Mouse (Mus musculus) ES-CJ7 (cell line): Measurements from ENCODE around the gene Oxct2a.
A peak's percentile ranks its signal among the peaks of the same experiment; 100 is the strongest.
"Not testable (repeated sequence)": the region's sequence is repeated elsewhere in the genome, so short reads cannot be mapped to it uniquely, and the experiment has no call there.

Experiments used
- DNase-seq: peaks from one replicate; pipeline ENCODE4 v3.0.0; 2011; ENCODE audit warnings: low read depth, low spot score

Gene Oxct2a

DNA sequence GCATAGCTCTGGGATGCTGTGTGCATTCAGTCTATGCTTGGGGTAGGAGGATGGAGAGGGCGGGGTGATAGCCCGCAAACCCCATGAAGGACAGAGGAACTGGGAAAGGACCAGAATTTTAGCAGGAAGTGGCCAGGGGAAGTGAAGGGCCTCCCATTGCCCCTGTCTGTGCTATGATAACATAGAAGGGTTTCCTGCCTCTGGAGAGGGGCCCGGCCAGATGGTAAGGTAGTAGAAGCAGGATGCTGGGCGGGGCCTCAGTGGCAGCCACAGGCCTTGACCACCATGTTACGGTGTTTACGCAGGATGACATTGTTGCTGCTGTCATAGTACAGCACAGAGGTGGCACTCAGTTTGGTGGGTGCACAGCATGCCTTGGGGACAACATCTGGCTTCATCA, 10.4 kb downstream of the Oxct2a start:
- DNase-seq: no peak

DNA sequence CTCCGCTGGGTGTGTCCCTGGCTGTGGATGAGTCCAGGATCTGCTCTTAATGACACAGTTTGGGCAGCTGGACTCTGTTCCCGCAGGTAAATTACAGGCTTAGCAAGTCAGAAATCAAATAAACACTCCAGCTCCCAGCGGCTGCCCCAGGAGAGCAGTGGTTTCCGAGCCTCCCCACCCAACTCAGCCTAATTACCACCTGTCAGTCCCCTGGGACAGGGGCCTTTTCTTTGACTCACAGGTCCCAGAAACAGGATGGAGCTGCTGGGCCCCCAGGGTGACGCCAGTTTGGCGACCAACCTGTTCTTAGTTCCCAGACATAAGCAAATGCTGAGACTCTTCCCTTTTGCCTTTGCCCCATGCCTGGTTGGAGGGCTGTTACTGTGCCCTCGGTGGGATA, 11.6 kb downstream of the Oxct2a start:
- no peak for DNase-seq

DNA sequence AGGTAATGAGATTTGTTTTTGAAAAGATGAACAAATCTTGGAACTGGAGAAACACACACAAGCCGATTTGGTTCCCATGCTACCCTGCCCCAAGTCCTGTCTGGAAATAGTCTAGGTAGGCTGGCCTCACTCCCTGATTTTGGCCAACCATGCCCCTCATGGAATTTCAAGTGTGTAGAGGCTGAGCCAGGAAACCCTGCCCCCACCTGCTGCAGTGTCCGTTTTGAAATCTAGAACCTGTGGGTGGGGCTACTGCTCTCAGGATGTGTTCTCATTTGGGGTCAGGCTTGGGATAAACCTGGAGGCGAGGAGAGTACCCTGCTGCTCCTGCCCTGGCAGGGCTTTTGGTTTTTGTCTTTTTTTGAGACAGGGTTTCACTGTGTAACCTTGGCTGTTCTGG, 15.1 kb downstream of the Oxct2a start:
- DNase-seq: no peak

DNA sequence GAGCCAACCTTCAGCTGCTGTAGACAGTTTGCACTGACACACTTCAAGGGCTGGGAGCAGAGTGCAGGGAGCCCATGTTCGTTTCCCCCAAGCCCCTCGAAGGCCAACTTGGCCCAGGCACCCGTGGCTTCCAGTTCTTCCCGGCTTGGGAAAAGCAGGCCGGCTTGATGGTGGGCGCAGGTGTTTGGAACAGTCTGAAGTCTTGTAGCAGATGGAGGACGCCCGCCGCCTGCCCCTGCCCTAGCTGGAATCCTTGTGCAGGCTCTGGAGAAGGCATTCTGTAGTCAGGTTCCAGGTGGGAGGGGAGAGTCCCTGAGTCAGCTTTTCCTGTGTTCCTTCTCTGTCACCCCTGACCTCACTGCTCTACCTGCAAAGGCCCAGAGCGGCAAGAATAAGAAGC, 16.4 kb downstream of the Oxct2a start:
- no peak for DNase-seq

DNA sequence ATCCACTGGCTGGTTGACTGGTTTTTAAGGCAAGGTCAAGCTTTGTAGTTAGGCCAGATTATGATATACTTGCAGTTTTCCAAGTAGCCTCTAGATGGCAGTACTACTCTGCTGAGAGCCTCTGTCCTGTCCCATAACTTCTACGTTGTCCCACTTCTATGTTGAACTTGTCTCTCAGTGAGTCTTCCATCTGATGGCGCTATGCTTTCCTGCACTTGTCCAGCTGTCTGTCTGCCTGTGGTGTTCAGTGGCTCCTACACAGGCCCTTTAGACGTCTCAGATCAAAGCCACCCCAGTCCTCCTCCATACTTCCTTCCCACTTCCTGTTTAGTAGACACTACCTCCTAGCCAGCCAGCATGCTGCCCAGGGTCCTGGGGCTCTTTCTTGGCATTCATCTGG, 17.6 kb downstream of the Oxct2a start:
- peak; percentile 75 for DNase-seq

DNA sequence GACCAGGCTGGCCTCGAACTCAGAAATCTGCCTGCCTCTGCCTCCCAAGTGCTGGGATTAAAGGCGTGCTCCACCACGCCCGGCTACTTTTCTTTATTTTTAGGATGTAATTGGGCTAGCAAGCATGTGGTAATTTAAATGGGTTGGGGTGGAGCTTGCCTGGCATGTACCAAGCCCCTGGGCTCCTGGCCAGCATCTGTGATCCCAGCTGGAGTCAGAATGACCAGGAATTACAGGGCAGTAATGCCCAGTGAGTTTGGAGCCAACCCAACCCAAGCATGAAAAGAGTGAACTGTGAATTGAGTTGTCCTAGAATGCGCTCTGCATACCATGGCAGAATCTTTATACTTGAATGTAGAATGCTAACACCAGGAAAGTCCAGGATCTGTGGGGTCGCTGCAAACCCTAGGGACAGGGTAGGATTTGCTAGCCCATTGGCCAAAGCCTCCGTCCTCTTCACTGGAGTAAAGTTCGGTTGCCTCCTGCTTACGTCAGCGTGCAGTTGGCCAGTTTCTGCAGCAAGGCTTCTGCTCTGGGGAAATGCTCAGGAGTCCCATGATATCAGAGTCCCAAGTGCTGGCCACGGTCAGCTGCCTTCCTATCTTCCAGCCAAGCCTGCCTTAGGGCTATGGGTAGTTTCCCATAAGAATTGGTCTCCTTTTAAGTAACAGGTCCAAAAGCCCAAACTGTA, 24.3 kb downstream of the Oxct2a start:
- no peak for DNase-seq

DNA sequence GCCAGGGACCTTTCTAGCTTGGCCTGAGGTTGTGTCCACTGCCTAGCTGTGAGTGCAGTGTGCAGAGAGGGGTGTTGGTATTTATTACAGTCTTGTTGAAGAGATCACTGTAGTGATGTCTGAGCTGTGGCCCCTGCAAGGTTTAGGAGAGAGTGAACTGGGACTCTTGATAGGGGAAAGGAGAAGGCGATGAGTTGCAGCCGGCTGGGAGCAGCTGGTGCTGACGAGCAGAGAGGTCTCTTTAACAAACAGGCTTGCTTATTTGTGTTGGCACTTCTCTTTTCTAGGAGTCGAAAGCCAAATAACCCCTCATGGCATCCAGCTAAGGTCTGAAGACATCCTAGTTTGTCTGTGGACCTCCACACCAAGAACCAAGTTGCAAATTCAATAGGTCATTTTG, 25.2 kb downstream of the Oxct2a start:
- DNase-seq: no peak

DNA sequence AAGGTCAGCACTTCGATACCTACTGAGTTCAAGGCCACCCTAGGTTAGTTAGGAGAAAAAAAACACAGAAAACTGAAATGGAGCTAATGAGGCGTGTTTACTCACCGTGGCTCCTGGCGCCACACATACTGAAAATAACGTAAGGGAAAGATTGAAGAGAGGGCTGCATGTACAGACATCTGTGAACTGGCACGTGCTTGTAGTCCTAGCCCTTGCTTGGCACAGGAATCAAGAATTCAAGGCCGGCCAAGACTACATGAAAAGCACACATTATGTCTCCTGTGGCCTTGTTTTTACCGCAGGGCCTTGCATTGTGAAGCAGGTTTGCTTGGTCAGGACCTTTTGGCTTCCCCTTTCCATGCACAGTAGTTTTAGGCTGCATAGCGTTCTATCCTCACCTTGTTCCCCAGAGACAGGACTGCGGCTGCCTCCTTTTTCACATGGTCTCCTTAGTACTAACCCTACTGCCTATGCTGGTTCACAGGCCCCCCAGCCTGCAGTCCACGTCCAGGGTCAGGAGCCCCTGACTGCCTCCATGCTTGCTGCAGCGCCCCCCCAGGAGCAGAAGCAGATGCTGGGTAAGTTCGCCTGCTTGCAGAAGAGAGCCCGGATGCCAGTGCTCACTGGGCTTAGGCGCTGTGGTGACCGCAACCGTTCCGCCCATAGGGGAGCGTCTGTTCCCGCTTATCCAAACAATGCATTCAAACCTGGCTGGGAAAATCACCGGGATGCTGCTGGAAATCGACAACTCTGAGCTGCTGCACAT, 26.1 kb downstream of the Oxct2a start:
- no peak for DNase-seq

DNA sequence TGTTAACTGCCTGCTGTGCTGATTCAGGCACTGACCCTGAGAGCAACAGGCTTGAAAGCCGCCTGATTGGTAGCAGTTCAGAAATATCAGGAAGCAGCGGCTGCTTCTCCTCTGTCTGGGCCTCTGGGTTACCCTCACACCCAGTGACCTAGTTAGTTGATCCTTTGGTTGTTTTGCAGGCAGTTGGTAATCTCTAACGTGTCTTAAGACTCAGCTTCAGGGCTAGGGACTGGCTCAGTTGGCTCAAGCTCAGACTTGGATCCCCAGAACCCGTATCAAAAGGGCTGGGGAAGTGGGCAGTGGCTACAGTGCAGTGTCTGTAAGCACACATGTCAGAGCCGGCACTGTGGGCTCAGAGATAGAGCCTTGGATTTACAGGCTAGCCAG, 27.3 kb downstream of the Oxct2a start:
- no peak for DNase-seq

DNA sequence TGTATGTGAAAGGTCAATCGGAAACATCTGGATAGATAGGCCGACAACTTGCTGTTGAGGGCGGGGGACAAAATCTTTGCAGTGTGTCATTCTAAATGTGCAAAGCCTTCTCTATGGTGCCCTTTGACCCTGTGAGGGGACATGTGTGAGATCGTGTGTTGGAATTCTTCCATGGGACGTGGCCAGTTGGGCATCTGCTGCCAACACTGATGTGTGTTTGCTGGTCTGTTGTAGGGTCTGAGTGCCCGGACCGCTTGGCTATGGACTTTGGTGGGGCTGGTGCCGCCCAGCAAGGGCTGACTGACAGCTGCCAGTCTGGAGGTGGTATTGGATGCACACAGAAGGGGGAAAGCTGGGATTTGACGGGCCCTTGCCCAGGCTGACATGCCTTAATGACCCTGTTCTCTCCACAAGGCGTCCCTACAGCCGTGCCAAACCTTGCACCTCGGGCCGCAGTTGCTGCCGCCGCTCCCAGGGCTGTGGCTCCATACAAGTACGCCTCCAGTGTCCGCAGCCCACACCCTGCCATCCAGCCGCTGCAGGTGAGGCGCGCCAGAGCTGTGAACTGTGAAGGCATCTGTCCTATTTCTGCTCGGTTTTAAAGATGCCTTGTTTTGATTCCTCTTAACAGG, 27.8 kb downstream of the Oxct2a start:
- DNase-seq: no peak

DNA sequence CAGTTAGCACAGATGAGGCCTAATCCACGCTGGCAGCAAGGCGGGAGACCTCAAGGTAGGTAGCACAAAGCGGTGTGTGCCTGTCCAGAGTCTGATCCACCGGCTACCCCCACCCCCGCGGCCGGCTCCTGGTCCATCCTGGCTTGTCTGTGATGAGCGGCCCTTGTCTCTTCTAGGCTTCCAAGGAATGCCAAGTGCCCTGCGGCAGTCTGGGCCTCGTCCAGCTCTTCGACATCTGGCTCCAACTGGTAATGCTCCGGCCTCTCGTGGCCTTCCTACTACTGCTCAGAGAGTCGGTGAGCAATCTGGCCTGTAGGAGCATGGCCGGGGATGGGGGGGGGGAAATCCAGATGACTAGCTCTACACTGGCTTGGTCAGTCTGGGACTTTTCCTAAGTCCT, 28.4 kb downstream of the Oxct2a start:
- DNase-seq: not testable (repeated sequence)

DNA sequence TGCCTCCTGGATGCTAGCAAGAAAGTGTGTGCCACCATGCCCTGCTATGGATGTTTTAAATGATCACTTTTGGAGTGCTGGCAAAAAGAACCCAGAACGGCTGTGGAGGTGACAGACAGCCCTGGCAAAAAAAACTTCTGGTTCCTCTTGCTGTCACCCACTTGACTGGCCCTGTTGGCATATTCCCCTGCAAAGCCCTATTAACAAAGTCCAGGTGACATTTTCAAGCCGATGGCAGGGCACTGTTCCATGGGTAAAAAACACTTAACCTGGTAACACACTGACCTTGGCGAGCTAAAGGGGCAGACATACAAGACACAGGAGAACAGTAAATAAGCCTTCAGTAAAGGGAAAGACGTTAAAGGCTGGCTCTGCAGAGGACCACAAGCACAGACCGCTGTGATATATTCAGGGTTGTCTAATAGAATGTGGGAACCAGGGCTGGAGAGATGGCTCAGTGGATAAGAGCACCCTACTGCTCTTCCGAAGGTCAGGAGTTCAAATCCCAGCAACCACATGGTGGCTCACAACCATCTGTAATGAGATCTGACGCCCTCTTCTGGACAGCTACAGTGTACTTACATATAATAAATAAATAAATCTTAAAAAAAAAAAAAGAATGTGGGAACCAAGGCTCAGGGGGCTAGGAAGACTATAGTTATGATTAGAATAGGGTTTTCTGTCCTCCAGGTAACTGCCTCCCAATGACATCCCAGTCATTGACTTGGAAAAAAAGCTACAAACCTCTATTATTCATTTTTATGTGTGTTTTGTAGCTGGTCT, 29.6 kb downstream of the Oxct2a start:
- DNase-seq: no peak

DNA sequence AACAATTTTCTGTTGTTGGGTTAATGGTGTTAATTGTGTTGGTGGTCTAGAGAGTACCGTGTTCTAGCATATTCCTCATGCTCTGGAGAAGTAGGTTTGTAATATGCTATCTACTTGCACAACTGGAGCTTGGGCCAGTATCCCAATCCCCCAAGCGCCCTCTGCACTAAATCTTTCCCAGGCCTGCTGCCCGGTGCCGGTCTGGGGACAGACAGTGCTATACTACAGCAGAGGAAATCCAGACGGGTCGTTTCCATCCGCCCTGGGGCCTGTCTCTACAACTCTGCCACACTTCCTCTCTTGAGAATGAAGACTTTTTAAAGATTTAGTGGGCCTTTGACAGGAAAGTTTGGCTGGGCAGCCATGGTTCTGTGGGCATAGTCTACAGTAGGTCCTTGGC, 30.4 kb downstream of the Oxct2a start:
- DNase-seq: no peak

DNA sequence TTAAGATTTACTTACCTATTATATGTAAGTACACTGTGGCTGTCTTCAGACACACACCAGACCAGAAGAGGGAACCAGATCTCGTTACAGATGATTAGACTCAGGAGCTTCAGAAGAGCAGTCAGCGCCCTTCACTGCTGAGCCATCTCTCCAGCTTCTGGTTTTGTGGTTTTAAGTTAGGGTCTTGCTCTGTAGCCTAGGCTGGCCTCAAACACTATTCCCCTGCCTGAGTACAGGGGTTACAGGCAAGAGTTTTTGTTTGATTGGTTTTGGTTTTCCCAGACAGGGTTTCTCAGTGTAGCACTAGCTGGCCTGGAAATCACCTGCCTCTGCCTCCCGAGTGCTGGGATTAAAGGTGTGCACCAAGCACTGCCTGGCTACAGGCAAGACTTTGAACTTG, 31.0 kb downstream of the Oxct2a start:
- no peak for DNase-seq

DNA sequence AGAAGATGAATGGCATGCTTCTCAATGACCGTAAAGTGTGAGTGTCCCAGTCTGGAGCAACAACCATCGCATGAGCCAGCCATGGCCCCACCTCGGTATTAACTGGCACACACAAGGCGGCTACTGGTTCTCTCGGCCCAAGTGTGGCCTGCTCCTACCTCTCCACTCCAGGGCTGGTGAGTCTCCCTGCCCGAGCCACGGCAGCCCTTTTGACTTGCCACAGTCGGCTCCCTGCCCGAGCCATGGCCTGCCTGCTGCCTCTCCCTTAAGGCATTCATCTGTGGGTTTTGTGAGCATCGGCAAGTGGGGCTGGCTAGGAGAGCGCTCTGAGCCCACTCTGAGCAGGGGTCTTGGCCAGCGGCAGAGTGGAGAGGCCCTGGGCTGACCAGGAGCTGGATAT, 34.4 kb downstream of the Oxct2a start:
- no peak for DNase-seq

DNA sequence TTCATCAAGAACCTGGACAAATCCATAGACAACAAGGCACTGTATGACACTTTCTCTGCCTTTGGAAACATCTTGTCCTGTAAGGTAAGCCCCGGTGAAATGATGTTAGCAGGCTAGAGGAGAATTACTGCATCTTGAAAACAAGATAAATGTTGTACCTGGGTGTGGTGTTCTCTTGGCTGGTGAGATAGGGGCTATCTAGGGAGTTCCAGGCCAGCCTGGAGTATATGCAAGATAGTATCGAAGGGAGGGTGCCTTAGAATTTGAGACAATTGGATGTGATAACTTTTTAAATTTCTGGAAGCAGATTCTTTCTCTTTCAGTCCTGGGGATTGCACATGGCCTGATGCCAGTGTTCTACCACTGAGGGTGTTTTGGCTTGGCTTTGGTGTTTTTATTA, 36.6 kb downstream of the Oxct2a start:
- no peak for DNase-seq

DNA sequence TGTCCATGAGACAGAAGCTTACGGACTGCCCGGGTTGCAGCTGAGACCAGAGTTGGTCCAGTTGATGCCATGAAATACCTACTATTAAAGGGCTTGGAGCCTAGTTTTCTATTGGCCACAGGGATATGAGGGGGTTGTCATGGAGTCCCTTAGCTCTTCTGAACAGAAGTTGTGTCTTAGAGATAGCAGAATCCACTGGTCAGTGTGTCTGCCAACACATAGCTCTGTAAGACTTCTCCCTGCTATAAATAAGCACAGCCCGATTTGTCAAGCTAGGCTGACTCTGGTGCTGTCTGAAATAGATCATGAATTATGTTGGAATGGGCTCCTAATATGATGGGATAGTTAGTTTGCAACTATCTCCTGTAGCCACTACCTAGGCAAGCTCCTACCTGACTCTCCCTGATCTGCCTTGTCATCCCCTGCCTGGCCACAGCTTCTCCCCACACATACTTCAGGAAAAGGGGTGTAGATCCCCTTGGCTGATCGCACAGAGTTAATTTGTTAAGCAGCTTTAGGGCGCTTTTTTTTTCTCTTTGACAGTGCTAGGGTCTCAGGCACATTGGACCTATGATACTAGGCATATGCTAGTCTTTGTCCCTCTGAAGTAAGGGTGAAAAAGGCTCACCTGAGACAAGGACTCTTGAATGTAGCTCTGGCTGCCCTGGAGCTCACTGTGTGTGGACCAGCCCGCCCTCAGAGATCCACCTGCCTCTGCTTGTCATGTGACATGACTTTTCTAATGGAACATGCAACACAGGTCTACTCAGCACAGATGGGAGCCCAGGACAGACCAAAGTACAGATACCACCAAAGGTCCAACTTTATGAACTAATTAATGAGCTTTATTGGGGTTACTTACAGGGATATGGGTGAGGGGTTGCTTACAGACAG, 38.5 kb downstream of the Oxct2a start:
- DNase-seq: no peak

DNA sequence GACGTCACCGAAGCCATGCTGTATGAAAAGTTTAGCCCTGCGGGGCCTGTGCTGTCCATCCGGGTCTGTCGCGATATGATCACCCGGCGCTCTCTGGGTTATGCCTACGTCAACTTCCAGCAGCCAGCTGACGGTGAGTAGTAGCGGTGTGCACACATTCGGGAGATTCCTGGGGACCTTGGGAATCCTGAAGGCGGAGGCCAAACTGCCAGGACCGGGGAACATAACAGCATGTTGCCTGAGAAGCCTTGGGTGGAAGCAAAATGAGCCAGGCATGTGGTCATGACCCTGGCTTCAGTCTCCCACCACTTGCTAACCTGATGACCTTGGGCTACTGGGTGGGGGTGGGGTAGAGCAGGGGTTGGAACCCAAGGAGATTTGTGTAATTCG, 39.8 kb downstream of the Oxct2a start:
- DNase-seq: not testable (repeated sequence)

DNA sequence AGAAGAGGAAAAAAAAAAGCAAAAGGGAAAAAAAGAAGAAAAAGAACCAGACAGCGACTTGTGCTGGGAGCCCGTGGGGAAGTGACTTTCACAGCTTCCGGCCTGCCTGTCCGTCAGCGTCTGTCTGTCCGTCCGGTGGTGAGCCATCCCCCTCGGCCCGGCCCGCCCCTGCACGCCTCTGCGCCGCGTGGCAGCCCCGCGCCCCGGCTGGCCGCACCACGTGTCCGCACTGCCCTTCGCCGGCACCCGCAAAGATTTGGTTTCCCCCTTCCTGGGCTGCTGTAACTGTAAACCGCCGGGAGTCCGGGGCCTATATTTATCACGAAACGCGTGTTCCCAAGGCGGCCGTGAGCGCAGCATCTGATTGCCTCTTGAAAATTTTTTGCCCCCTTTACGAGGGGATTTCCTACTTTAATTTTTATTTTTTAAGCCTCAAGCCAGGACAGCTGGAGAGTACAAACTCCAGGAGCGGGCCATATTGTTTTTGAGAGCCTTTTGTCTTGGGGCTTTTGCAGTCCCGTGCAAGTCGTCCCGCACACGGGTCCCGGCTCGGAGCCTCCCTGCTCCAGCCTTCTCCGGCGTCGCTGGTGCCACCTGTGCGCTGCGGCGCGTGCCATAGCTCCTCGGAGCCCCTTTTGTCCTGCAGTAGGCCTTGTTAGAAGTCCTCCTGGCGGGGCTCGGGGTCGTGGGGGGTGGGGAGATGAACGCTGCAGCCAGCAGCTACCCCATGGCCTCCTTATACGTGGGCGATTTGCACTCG, 40.3 kb downstream of the Oxct2a start:
- not testable (repeated sequence) for DNase-seq

DNA sequence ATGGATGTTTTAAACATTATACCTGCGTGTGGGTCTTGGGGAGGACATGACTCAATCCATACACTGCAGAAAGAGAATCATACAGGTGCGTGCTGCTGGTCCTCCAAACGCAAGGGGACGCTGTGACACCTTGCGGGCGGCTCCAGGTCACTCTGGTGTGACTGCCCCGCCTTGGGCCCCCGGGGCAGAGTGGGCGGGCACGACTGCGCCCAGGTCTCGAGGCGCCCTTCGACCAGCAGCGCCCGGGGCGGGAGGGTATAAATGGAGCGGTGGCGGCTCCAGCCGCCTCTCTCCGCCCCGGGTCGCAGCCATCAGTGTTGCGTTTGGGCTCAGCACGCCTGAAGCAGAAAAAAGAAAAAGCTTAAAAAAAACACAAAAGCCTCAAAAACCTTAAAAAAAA, 40.9 kb downstream of the Oxct2a start:
- DNase-seq: peak; percentile 97
